Comparison of ENCODE assay signal across 11 mouse cellular contexts in genomic region chr8:111778801-111779200, GRCm38 (mm10). TPM values are rescaled to one million over a fixed set of nuclear protein-coding genes. Genes with fewer than 3 reads are reported as not detected.
DNase-seq lines count a peak whose midpoint lies in the region; ATAC-seq and TF ChIP-seq lines count a peak whose summit lies in the region.
"Had no signal": no experiment of that assay in that cellular context is flagged by ENCODE, and none has a peak within 500 bp of the region (broad histone marks: within the 10 kb centered on the region; RNA-seq: fewer than 3 reads in every experiment).

No protein-coding gene starts in this region.

- peaks cover 30% of the 10 kb centered on the region for H3K4me1 ChIP-seq in heart, embryonic 11.5 days (ENCODE audit: control insufficient read depth, insufficient read depth, low read length)
- peaks cover 38% of the 10 kb centered on the region for H3K4me1 ChIP-seq in liver, adult 2 months (ENCODE audit: control insufficient read depth, insufficient read depth, low read length)

- intact Hi-C loops in heart, postnatal 25 days (cut with DNase I) = no loop called here

- no peak for ATAC-seq in heart, embryonic 11.5 days (replicated peaks; ENCODE audit: insufficient number of reproducible peaks, low FRiP score, low TSS enrichment)

- no peaks in the 10 kb centered on the region for H3K27me3 ChIP-seq in heart, embryonic 11.5 days (ENCODE audit: control insufficient read depth, insufficient read depth, low read length)
- no peaks in the 10 kb centered on the region for H3K27me3 ChIP-seq in liver, adult 2 months (ENCODE audit: control insufficient read depth, insufficient read depth, low read length)
- H3K27me3 ChIP-seq: liver, embryonic 13.5 days; stomach, embryonic 15.5 days had no signal

- DNase-seq in heart, postnatal 25 days (ENCODE audit: low spot score) = no peak
- no peak for DNase-seq in liver, adult 2 months (ENCODE audit: extremely low read depth, low read depth, low spot score)
- no peak for DNase-seq in liver
- DNase-seq in testis, postnatal 10 days (ENCODE audit: low spot score) = peak; percentile 36
- DNase-seq in testis, postnatal 14 days (ENCODE audit: low spot score) = no peak
- DNase-seq in ovary, postnatal 10 days (ENCODE audit: low spot score) = no peak
- DNase-seq: cerebellum, adult 9-11 months; kidney, adult 18-20 months; liver, embryonic 13.5 days had no signal

- no peaks in the 10 kb centered on the region for H3K36me3 ChIP-seq in heart, embryonic 11.5 days (ENCODE audit: control insufficient read depth, insufficient read depth, low read length)
- peaks cover 3% of the 10 kb centered on the region; the same call in 1 of the 2 replicates for H3K36me3 ChIP-seq in liver, adult 2 months (ENCODE audit: control insufficient read depth, insufficient read depth, low read length)

- no peak for TF ChIP-seq POLR2A in liver, adult 2 months (IDR thresholded peaks at IDR 0.05; ENCODE audit: extremely low read depth, insufficient read depth, low read length)

- 43% methylated on average over 7 of the region's 7 CpGs for WGBS in heart, embryonic 11.5 days (ENCODE audit: insufficient replicate concordance)
- 92% methylated on average over 7 of the region's 7 CpGs for WGBS in liver, adult 2 months

- TF ChIP-seq CTCF in liver, adult 2 months (IDR thresholded peaks at IDR 0.05; ENCODE audit: low read depth, low read length) = no peak

- H3K27ac ChIP-seq in heart, embryonic 11.5 days (ENCODE audit: low read depth, low read length) = 0 out of 2 replicates have a peak overlapping the region, but pooled peaks have one; percentile 11
- H3K27ac ChIP-seq in liver, adult 2 months (replicated peaks; ENCODE audit: insufficient read depth, low read depth, low read length) = peak overlapping the region; percentile 85; the same call in 1 of the 2 replicates
- H3K27ac ChIP-seq: stomach, embryonic 15.5 days had no signal

- no peaks in the 10 kb centered on the region for H3K79me2 ChIP-seq in liver, adult 2 months (ENCODE audit: control insufficient read depth, insufficient read depth, low read length)

- no peak overlapping the region for H3K9ac ChIP-seq in heart, embryonic 11.5 days (ENCODE audit: low read depth, low read length)
- H3K9ac ChIP-seq in liver, adult 2 months (ENCODE audit: low read depth, low read length) = no peak overlapping the region
- H3K9ac ChIP-seq: liver, embryonic 13.5 days; stomach, embryonic 15.5 days had no signal

- H3K4me3 ChIP-seq in heart, embryonic 11.5 days (ENCODE audit: low read depth, low read length) = no peak overlapping the region
- no peak overlapping the region for H3K4me3 ChIP-seq in liver, adult 2 months (ENCODE audit: insufficient read depth, low read depth, low read length)
- H3K4me3 ChIP-seq: liver, embryonic 13.5 days; stomach, embryonic 15.5 days had no signal

- no peaks in the 10 kb centered on the region for H3K9me3 ChIP-seq in heart, embryonic 11.5 days (replicated peaks; ENCODE audit: control insufficient read depth, low read length)
- H3K9me3 ChIP-seq: liver, embryonic 13.5 days; stomach, embryonic 15.5 days had no signal

- H3K4me2 ChIP-seq in heart, embryonic 11.5 days = no peak overlapping the region
- H3K4me2 ChIP-seq: liver, embryonic 13.5 days; stomach, embryonic 15.5 days had no signal

RNA-seq across cellular contexts. Expression of gene Bcar1, which starts 35.2 kb away (rescaled TPM):
- 46.6 and 53.8 TPM in 2 replicates for polyA plus RNA-seq in heart, embryonic 11.5 days (2014; fragmentation: Nextera tagmentation; extraction: Ambion mirVana)
- 10 to 100 TPM; 18.7 to 20.7 TPM for total RNA-seq in heart, postnatal 25 days (2021)
- 11.3 and 18.0 TPM in 2 replicates for total RNA-seq in liver, adult 2 months (2014; rRNA removed)
- polyA plus RNA-seq in liver, adult 2 months (2012; rRNA removed) = 41.2 and 53.2 TPM in 2 replicates
